ENCODE assay signal across 7 mouse cellular contexts in the genomic region with DNA sequence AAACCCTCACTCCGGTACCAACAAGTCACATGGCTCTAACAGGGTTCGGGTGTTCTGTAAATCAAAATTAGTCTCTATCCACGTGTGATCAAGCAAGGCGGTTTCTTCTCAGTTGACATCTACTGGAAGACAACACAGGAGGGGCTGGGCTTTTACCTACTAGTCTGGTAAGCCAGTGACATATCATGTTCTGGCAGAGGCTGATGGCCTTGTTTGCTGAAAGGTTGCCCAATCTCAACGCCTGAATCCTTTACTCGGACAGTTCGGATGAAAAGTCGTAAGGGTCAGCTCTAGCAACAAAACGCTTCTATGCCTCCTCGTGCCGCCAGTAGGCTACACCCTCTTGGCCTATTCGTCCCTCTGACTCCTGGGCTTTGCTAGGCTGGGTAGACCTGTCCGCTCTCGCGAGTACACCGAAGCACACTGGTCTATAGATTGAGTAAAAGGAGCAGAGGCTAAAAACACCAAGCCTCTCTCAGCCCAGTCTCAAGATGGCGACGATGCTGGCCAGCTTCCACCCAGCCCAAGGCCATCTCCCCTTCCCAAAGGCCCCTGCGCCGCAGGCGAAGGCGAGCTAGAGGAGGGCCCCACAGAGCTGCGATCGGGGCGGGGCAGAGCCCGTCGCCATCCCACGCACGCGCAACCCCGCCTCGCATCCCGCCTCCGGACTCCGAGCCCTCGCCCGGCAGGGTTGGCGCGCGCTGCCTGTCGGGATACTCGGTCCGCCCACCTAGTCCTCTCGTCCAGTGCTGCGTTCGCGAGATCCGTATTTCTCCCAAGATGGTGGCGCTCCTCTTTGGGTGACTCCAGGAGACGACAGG. TPM values are rescaled to one million over a fixed set of nuclear protein-coding genes. Genes with fewer than 3 reads are reported as not detected.
A peak's percentile ranks its signal among the peaks of the same experiment; 100 is the strongest.
DNase-seq lines count a peak whose midpoint lies in the region; ATAC-seq lines count a peak whose summit lies in the region.

TSS of gene Ube3a (plus strand) at position 706 of the 821 bp plus-strand sequence.

- under 1% methylated on average over 50 of the region's 50 CpGs for WGBS in embryonic facial prominence, embryonic 12.5 days
- under 1% methylated on average over 48 of the region's 50 CpGs for WGBS in limb, embryonic 11.5 days
- WGBS in midbrain, embryonic 14.5 days: under 1% methylated on average over 50 of the region's 50 CpGs

- peak; percentile 99 for ATAC-seq in embryonic facial prominence, embryonic 12.5 days (ENCODE audit: insufficient number of reproducible peaks, insufficient read depth, low FRiP score, low TSS enrichment)
- ATAC-seq in limb, embryonic 11.5 days (ENCODE audit: insufficient number of reproducible peaks, low FRiP score, low TSS enrichment, low read depth): peak; percentile 98
- peak; percentile 97 for ATAC-seq in midbrain, embryonic 14.5 days (ENCODE audit: low FRiP score, low TSS enrichment)

- H3K9me3 ChIP-seq in embryonic facial prominence, embryonic 12.5 days: no peaks in the 10 kb centered on the region
- H3K9me3 ChIP-seq in limb, embryonic 11.5 days (ENCODE audit: control insufficient read depth, low read length): no peaks in the 10 kb centered on the region
- H3K9me3 ChIP-seq in midbrain, embryonic 14.5 days (ENCODE audit: control insufficient read depth, low read length): no peaks in the 10 kb centered on the region

- peaks cover 8% of the 10 kb centered on the region for H3K4me1 ChIP-seq in embryonic facial prominence, embryonic 12.5 days
- H3K4me1 ChIP-seq in limb, embryonic 11.5 days (ENCODE audit: control insufficient read depth, insufficient read depth, low read length): no peaks in the 10 kb centered on the region
- peaks cover 14% of the 10 kb centered on the region for H3K4me1 ChIP-seq in midbrain, embryonic 14.5 days (ENCODE audit: control insufficient read depth, insufficient read depth, low read length)

- no peaks in the 10 kb centered on the region for H3K27me3 ChIP-seq in embryonic facial prominence, embryonic 12.5 days
- H3K27me3 ChIP-seq in limb, embryonic 11.5 days (ENCODE audit: control insufficient read depth, insufficient read depth, low read length): no peaks in the 10 kb centered on the region
- H3K27me3 ChIP-seq in midbrain, embryonic 14.5 days (ENCODE audit: control insufficient read depth, insufficient read depth, low read length): no peaks in the 10 kb centered on the region

- H3K9ac ChIP-seq in embryonic facial prominence, embryonic 12.5 days: peak within 1 kb of the TSS; percentile 99
- H3K9ac ChIP-seq in limb, embryonic 11.5 days (ENCODE audit: low read length): peak within 1 kb of the TSS; percentile 87
- H3K9ac ChIP-seq in midbrain, embryonic 14.5 days (replicated peaks; ENCODE audit: low read length): peak within 1 kb of the TSS; percentile 96

- H3K36me3 ChIP-seq in embryonic facial prominence, embryonic 12.5 days: no peaks in the 10 kb centered on the region
- H3K36me3 ChIP-seq in limb, embryonic 11.5 days (ENCODE audit: control insufficient read depth, insufficient read depth, low read length): no peaks in the 10 kb centered on the region
- H3K36me3 ChIP-seq in midbrain, embryonic 14.5 days (ENCODE audit: control insufficient read depth, insufficient read depth, low read length): no peaks in the 10 kb centered on the region

- H3K4me2 ChIP-seq in embryonic facial prominence, embryonic 12.5 days (replicated peaks): peak within 1 kb of the TSS; percentile 58
- H3K4me2 ChIP-seq in limb, embryonic 11.5 days (ENCODE audit: low read depth, severe bottlenecking): peak within 1 kb of the TSS; percentile 47
- peak within 1 kb of the TSS; percentile 58 for H3K4me2 ChIP-seq in midbrain, embryonic 14.5 days (ENCODE audit: low read length)

- peak within 1 kb of the TSS; percentile 97 for H3K4me3 ChIP-seq in embryonic facial prominence, embryonic 12.5 days
- peak within 1 kb of the TSS; percentile 95 for H3K4me3 ChIP-seq in limb, embryonic 11.5 days (ENCODE audit: low read depth, low read length)
- H3K4me3 ChIP-seq in midbrain, embryonic 14.5 days (replicated peaks; ENCODE audit: low read depth, low read length): peak within 1 kb of the TSS; percentile 97

- H3K27ac ChIP-seq in embryonic facial prominence, embryonic 12.5 days: peak within 1 kb of the TSS; percentile 99
- peak within 1 kb of the TSS; percentile 91 for H3K27ac ChIP-seq in limb, embryonic 11.5 days (replicated peaks; ENCODE audit: low read depth, low read length)
- H3K27ac ChIP-seq in midbrain, embryonic 14.5 days (replicated peaks; ENCODE audit: low read depth, low read length): peak within 1 kb of the TSS; percentile 97

- DNase-seq in adrenal gland, postnatal 25 days: peak; percentile 99
- DNase-seq in heart, adult 11 months: peak; percentile 100
- peak; percentile 97 for DNase-seq in kidney, adult 18-20 months
- DNase-seq in limb, embryonic 11.5 days (ENCODE audit: low spot score): peak; percentile 97
- peak; percentile 99 for DNase-seq in midbrain, embryonic 14.5 days
- DNase-seq in spleen, adult 18-20 months: peak; percentile 95 to 96

RNA-seq across cellular contexts. Expression of gene Ube3a, which starts in this region (rescaled TPM):
- total RNA-seq in adrenal gland, postnatal 25 days (2021): 123 and 184 TPM in 2 replicates
- 142 and 164 TPM in 2 replicates for polyA plus RNA-seq in embryonic facial prominence, embryonic 12.5 days (2016; fragmentation: Nextera tagmentation; extraction: Ambion mirVana)
- 126 and 131 TPM in 2 replicates for polyA plus RNA-seq in limb, embryonic 11.5 days (2014; fragmentation: Nextera tagmentation; extraction: Ambion mirVana)
- 167 and 191 TPM in 2 replicates for polyA plus RNA-seq in midbrain, embryonic 14.5 days (2014; fragmentation: Nextera tagmentation; extraction: Ambion mirVana)

Comparison
In these comparisons a context has a peak if more than half of its experiments do, and no peak if none do; other contexts are left out.
1. Peak in every context shown above with its lines: DNase-seq, ATAC-seq, H3K4me3 ChIP-seq and H3K27ac ChIP-seq.